Mouse (Mus musculus) myocyte (in vitro differentiated cells): Measurements from ENCODE around the gene Tmem127. TPM values are rescaled to one million over a fixed set of nuclear protein-coding genes. Genes with fewer than 3 reads are reported as not detected.
"Not testable (repeated sequence)": the region's sequence is repeated elsewhere in the genome, so short reads cannot be mapped to it uniquely, and the experiment has no call there.

Experiments
- H3K27me3 ChIP-seq: one replicate; pipeline ENCODE4 v1.6.1; 2011; ENCODE audit not compliant: control insufficient read depth, insufficient read depth, insufficient read length
- H3K36me3 ChIP-seq: one replicate; pipeline ENCODE4 v1.6.1; 2011; ENCODE audit not compliant: control insufficient read depth, insufficient read depth
- H3K4me2 ChIP-seq: one replicate; pipeline ENCODE4 v1.6.1; 2011; ENCODE audit warnings: low read depth, control low read depth
- H3K4me3 ChIP-seq: one replicate; pipeline ENCODE4 v1.5.1; 2011; ENCODE audit warnings: mild to moderate bottlenecking, control low read depth, moderate library complexity
- H3K79me2 ChIP-seq: one replicate; pipeline ENCODE4 v1.6.1; 2011; ENCODE audit not compliant: control insufficient read depth, insufficient read depth
- H3ac ChIP-seq: one replicate; pipeline ENCODE4 v1.6.1; 2011; ENCODE audit not compliant: control insufficient read depth, insufficient read length
- CEBPB ChIP-seq: IDR thresholded peaks from 2 replicates; pipeline ENCODE4 v1.6.1; 2011; ENCODE audit warnings: mild to moderate bottlenecking, moderate library complexity; ENCODE audit not compliant: poor library complexity, insufficient read depth, severe bottlenecking
- E2F4 ChIP-seq: IDR thresholded peaks from one replicate; pipeline ENCODE4 v1.6.1; 2011; ENCODE audit warnings: mild to moderate bottlenecking, control low read depth, moderate library complexity; ENCODE audit not compliant: insufficient read depth
- MAX ChIP-seq: IDR thresholded peaks from one replicate; pipeline ENCODE4 v1.6.1; 2011; ENCODE audit warnings: low read depth, mild to moderate bottlenecking, control low read depth
- MYOD1 ChIP-seq, 3 experiments: IDR thresholded peaks; one replicate each; pipeline ENCODE4 v1.6.1; 2011; ENCODE audit warnings: control low read depth in 2 of 3, low read depth in 2 of 3, mild to moderate bottlenecking in 2 of 3, moderate library complexity in 1 of 3; ENCODE audit not compliant: insufficient read length in 2 of 3, control insufficient read depth in 1 of 3
- MYOG ChIP-seq, 3 experiments: IDR thresholded peaks; one replicate each; pipeline ENCODE4 v1.6.1; 2011; ENCODE audit warnings: control low read depth in 2 of 3, low read depth in 2 of 3, mild to moderate bottlenecking in 2 of 3; ENCODE audit not compliant: insufficient read length in 2 of 3, control insufficient read depth in 1 of 3, insufficient read depth in 1 of 3
- POLR2A ChIP-seq: IDR thresholded peaks from one replicate; pipeline ENCODE4 v1.6.1; 2011; ENCODE audit warnings: low read depth, mild to moderate bottlenecking, control low read depth, moderate library complexity; ENCODE audit not compliant: insufficient read length
- POLR2AphosphoS2 ChIP-seq: IDR thresholded peaks from one replicate; pipeline ENCODE4 v1.6.1; 2011; ENCODE audit warnings: low read depth, control low read depth; ENCODE audit not compliant: insufficient read length
- REST ChIP-seq: IDR thresholded peaks from one replicate; pipeline ENCODE4 v1.6.1; 2011; ENCODE audit warnings: mild to moderate bottlenecking, control low read depth, moderate library complexity; ENCODE audit not compliant: insufficient read depth, insufficient read length
- SRF ChIP-seq: IDR thresholded peaks from one replicate; pipeline ENCODE4 v1.6.1; 2011; ENCODE audit warnings: low read depth; ENCODE audit not compliant: control insufficient read depth, insufficient read length
- TCF12 ChIP-seq: IDR thresholded peaks from one replicate; pipeline ENCODE4 v1.6.1; 2011; ENCODE audit warnings: mild to moderate bottlenecking, control low read depth; ENCODE audit not compliant: poor library complexity, insufficient read depth, severe bottlenecking
- TCF3 ChIP-seq: IDR thresholded peaks from one replicate; pipeline ENCODE4 v1.6.1; 2011; ENCODE audit warnings: low read depth, control low read depth; ENCODE audit not compliant: insufficient read length
- USF1 ChIP-seq: IDR thresholded peaks from one replicate; pipeline ENCODE4 v1.6.1; 2011; ENCODE audit warnings: low read depth, mild to moderate bottlenecking, control low read depth, moderate library complexity
- polyA plus RNA-seq: library from polyadenylated mRNA; unstranded; fragments of >200 nt; fragmentation: generic; extraction: Trizol; gene quantifications from one replicate; pipeline ENCODE4 v1.2.1, GENCODE M21; 2012; ENCODE audit warnings: missing spikeins

The Tmem127 gene
- polyA plus RNA-seq, 1 experiment, result 23.0 TPM

GRCm38 (mm10) chr2:127301883-127302282, 54.2 kb downstream of the Tmem127 start:
- Histone ChIP-seq H3K36me3 (peaks cover 21% of the 10 kb centered on the region), H3K27me3 (no peaks in the 10 kb centered on the region), H3ac (no peak overlapping the region), H3K4me2 (no peak overlapping the region), H3K79me2 (no peaks in the 10 kb centered on the region), H3K4me3 (no peak overlapping the region)
- no peak for TF ChIP-seq MYOD1 (IDR thresholded peaks at IDR 0.05; ENCODE audit: control insufficient read depth in 1 of 3, insufficient read length in 2 of 3, low read depth in 2 of 3)
- TF ChIP-seq REST, result no peak
- no peak for TF ChIP-seq USF1
- no peak for TF ChIP-seq MAX
- no peak for TF ChIP-seq POLR2A
- TF ChIP-seq TCF3, result no peak
- no peak for TF ChIP-seq E2F4
- no peak for TF ChIP-seq POLR2AphosphoS2
- TF ChIP-seq SRF, result no peak
- no peak for TF ChIP-seq TCF12
- no peak for TF ChIP-seq MYOG (IDR thresholded peaks at IDR 0.05; ENCODE audit: control insufficient read depth in 1 of 3, insufficient read depth in 1 of 3, insufficient read length in 2 of 3, low read depth in 2 of 3)
- no peak for TF ChIP-seq CEBPB

- H3ac ChIP-seq, H3K27me3 ChIP-seq, H3K4me3 ChIP-seq, H3K4me2 ChIP-seq, H3K36me3 ChIP-seq, H3K79me2 ChIP-seq: not testable (repeated sequence)
These were observed 56.5 kb downstream of the Tmem127 start for GRCm38 (mm10) chr2:127304192-127304591.

- TF ChIP-seq TCF3 (no peak), MYOG (IDR thresholded peaks at IDR 0.05; ENCODE audit: control insufficient read depth in 1 of 3, insufficient read depth in 1 of 3, insufficient read length in 2 of 3, low read depth in 2 of 3) (no peak), USF1 (no peak), E2F4 (no peak), REST (no peak), TCF12 (no peak), POLR2A (no peak)
- H3ac ChIP-seq, result no peak overlapping the region
- H3K4me3 ChIP-seq, result no peak overlapping the region
- H3K36me3 ChIP-seq, result no peaks in the 10 kb centered on the region
- no peak overlapping the region for H3K4me2 ChIP-seq
- no peaks in the 10 kb centered on the region for H3K79me2 ChIP-seq
- no peaks in the 10 kb centered on the region for H3K27me3 ChIP-seq
These were observed 57.0 kb downstream of the Tmem127 start for GRCm38 (mm10) chr2:127304609-127305210.

GRCm38 (mm10) chr2:127306123-127306522, 58.4 kb downstream of the Tmem127 start:
- Histone ChIP-seq H3K79me2 (no peaks in the 10 kb centered on the region), H3K4me2 (no peak overlapping the region), H3ac (no peak overlapping the region), H3K4me3 (no peak overlapping the region), H3K27me3 (no peaks in the 10 kb centered on the region), H3K36me3 (no peaks in the 10 kb centered on the region)
- TF ChIP-seq E2F4, result no peak
- no peak for TF ChIP-seq REST
- TF ChIP-seq USF1, result no peak
- TF ChIP-seq SRF, result no peak
- no peak for TF ChIP-seq MYOG (IDR thresholded peaks at IDR 0.05; ENCODE audit: control insufficient read depth in 1 of 3, insufficient read depth in 1 of 3, insufficient read length in 2 of 3, low read depth in 2 of 3)
- TF ChIP-seq MAX, result no peak
- TF ChIP-seq TCF12, result no peak
- TF ChIP-seq TCF3, result no peak
- TF ChIP-seq MYOD1 (IDR thresholded peaks at IDR 0.05; ENCODE audit: control insufficient read depth in 1 of 3, insufficient read length in 2 of 3, low read depth in 2 of 3), result no peak
- TF ChIP-seq POLR2AphosphoS2, result no peak

GRCm38 (mm10) chr2:127307179-127307578, 59.5 kb downstream of the Tmem127 start:
- Histone ChIP-seq H3ac (no peak overlapping the region), H3K79me2 (no peaks in the 10 kb centered on the region), H3K4me3 (no peak overlapping the region), H3K27me3 (no peaks in the 10 kb centered on the region), H3K4me2 (no peak overlapping the region), H3K36me3 (no peaks in the 10 kb centered on the region)
- TF ChIP-seq CEBPB (no peak), USF1 (no peak), MAX (no peak), REST (no peak), E2F4 (no peak), TCF3 (no peak), MYOD1 (IDR thresholded peaks at IDR 0.05; ENCODE audit: control insufficient read depth in 1 of 3, insufficient read length in 2 of 3, low read depth in 2 of 3) (no peak), POLR2AphosphoS2 (no peak), POLR2A (no peak), MYOG (IDR thresholded peaks at IDR 0.05; ENCODE audit: control insufficient read depth in 1 of 3, insufficient read depth in 1 of 3, insufficient read length in 2 of 3, low read depth in 2 of 3) (no peak), SRF (no peak), TCF12 (no peak)
